Mouse (Mus musculus): Measurements from ENCODE around the gene Gm17617.

Gm17617 gene

DNA sequence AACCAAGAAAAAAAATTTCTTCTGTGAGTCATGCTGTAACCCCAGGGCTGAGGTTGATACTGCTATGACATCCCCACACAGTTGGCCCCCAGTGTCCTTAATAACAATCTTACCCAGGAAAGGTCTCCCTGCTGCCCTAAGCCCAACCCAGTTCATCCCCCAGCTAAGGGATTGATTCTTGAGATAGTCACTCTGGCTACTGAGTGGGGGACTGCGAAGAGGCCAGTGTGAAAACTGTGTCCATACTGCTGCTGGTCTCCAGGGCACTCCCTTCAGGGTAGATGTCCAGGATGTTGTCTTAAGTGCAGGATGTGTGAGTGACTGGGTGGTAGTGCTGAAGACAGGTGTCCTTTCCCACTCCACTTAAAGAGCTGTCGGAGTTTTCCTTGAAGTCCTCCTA lies at the start of gene Gm17617:
Gm17617 (minus strand) TSS at position 101 of the 400 bp plus-strand sequence.
- no peak for DNase-seq (ENCODE audit: low spot score)

GRCm38 (mm10) chr13:55182173-55182894 lies 49.0 kb upstream of the Gm17617 start:
- DNase-seq (ENCODE audit: low spot score), result peak; percentile 63

DNA sequence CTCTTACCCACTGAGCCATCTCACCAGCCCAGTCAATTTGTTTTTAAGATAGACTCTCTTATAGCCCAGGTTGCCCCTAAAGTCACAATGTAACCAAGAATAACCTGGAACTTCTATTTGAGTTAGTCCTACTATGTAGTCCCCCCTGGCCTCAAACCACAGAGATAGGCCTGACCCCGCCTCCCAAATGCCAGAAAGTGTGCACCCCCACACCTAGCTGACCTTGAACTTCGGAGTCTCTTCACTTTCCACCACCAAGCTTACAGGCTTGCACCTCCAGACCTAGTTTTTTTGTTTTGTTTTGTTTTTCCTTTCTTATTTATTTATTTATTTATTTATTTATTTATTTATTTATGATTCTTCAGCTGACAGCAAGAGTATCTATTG lies 48.4 kb upstream of the Gm17617 start:
- no peak for DNase-seq (ENCODE audit: low spot score)

GRCm38 (mm10) chr13:55179591-55179990 lies 46.2 kb upstream of the Gm17617 start:
- no peak for DNase-seq (ENCODE audit: low spot score)

- no peak for DNase-seq (ENCODE audit: low spot score)
These were observed 45.2 kb upstream of the Gm17617 start for GRCm38 (mm10) chr13:55178556-55178955.

- no peak for DNase-seq (ENCODE audit: low spot score)
These were observed 44.7 kb upstream of the Gm17617 start for GRCm38 (mm10) chr13:55177903-55178496.

- no peak for DNase-seq (ENCODE audit: low spot score)
These were observed 42.9 kb upstream of the Gm17617 start for GRCm38 (mm10) chr13:55176265-55176664.

DNA sequence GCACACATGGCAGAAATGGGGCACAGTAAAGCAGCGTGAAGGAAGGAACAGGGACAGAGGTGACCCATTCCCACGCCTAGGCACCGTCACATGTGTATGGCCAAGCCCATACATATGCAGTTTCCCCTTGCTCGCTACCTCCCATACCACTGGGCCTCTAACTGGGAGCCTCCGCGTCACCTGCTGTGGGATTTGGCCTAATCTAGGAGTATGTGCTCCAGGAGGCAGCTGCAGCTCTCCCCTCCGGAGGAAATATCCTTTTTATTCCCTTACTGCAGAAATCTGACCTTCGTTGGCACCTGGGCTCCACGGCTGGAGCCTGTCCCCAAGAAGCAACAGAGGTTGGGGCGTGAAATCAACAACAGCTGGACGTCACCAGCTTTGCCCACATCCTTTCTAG lies 41.0 kb upstream of the Gm17617 start:
- no peak for DNase-seq (ENCODE audit: low spot score)

- DNase-seq (ENCODE audit: low spot score), result no peak
These were observed 39.0 kb upstream of the Gm17617 start for GRCm38 (mm10) chr13:55172336-55172770.

DNA sequence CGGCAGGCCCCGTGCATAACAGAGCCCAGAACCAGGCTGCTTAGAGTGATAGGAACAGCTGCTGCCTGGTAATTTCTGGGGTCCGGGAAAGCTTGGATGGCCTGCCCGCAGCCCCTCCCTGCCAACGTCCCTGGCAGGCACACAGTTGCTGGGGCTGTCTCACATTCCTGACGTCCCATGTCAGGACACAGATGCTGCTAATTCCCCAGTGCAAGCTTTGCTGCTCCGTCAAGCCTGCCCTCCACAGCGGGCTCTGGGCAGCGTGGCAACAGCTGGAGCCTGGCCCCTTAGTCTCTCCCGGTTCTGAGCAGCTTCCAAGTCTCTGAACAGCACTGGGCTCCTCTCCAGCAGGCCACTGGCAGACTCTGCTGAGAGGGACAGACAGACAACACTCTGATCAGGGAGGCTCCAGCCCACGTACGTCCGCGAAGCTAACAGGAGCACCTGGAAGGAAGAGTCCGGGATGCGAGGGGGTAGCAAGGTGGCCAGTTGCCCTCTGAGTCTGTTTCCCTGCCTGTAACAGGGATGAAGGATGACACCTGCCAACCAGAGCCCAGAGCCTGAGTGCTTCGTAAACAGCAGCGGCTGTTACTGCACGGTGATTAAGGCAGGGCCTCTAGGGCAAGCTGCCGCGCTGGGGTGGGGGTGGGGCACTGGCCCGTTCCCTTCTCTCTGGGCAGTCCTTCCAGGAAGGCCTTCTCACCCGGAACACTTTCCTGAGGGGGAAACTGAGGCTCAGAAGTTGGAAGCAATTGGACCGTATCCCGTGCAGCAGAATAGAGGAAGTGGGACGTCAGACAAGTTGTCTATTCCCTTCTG lies 38.4 kb upstream of the Gm17617 start:
- DNase-seq (ENCODE audit: low spot score), result peak; percentile 42

GRCm38 (mm10) chr13:55168958-55169369 lies 35.6 kb upstream of the Gm17617 start:
- peak; percentile 57 for DNase-seq (ENCODE audit: low spot score)

DNA sequence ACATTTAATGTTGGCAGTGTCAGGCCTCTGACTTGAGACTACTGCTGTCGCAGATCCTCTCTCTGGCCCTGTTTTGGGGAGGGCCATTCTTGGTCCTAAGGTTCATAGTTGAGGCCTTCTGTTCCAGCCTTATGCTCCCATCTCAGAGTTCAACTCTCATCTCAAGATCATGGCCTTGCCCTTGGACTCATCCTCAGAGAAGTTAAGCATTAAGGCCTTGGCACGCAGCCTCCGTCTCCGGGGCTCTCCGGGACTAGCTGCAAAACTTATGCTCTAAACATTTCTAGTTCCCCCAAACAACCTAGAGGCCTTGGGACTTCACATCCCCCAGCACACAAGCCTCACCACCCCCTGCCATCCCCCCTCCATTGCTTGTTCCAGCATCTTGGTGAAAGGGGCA lies 34.9 kb upstream of the Gm17617 start:
- no peak for DNase-seq (ENCODE audit: low spot score)

DNA sequence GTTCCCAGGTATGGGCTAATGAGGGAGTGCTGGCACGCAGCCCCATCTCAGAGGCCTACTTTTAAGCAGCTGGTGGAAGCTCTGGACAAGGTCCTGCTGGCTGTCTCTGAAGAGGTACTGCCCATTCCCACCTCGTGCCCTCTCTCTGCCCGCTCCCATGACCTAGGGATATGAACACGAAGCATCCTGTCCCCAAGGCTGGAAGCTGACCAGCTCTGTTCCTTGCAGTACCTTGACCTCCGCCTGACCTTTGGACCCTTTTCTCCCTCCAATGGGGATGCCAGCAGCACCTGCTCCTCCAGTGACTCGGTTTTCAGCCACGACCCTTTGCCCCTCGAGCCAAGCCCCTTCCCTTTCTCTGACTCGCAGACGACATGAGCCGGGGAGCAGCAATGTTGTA lies 34.5 kb upstream of the Gm17617 start:
- DNase-seq (ENCODE audit: low spot score), result no peak

DNA sequence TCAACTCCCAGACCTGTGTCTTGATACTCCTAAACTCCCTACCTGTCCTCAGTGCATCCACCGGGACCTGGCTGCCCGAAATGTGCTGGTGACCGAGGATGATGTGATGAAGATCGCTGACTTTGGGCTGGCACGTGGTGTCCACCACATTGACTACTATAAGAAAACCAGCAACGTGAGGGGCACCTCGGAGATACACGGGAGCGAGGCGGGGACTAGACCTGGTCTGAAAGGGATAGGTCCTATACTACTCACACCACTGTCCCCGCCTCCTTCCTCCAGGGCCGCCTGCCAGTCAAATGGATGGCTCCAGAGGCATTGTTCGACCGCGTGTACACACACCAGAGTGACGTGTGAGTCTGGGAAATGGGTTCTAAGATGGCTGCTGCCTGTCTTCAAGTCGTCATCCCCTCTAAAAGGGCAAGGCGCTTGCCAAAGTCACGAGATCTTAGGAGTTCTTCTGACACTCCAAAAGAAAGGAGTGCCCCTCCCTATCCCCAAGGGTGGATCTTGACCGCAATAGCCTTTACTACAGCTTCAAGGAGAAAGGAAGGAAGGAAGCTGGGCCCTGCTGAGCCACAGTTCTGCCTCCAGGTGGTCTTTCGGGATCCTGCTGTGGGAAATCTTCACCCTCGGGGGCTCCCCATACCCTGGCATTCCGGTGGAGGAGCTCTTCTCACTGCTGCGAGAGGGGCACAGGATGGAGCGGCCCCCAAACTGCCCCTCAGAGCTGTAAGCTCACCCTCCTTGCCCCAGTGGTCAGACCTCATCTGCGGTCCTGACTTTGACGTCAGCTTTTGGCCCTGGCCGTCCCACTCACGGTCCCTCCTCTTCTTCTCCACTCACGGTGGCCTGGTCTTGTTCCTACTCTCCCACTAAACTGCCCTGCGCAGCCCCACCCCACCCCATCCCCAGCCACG lies 33.7 kb upstream of the Gm17617 start:
- no peak for DNase-seq (ENCODE audit: low spot score)

DNA sequence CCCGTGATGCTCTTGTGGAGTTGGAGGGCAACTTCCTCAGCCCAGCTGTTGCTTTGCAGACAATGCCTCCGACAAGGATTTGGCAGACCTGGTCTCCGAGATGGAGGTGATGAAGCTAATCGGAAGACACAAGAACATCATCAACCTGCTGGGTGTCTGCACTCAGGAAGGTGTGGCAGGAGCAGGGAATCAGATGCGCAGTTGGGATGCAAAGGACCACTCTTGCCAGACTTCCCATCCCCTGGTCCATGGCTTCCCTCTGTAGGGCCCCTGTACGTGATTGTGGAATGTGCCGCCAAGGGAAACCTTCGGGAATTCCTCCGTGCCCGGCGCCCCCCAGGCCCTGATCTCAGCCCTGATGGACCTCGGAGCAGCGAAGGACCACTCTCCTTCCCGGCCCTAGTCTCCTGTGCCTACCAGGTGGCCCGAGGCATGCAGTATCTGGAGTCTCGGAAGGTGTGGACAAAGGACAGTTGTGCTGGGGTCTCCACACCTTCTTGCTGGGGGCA lies 32.5 kb upstream of the Gm17617 start:
- no peak for DNase-seq (ENCODE audit: low spot score)

- DNase-seq (ENCODE audit: low spot score), result no peak
These were observed 30.2 kb upstream of the Gm17617 start for GRCm38 (mm10) chr13:55163553-55163952.

- DNase-seq (ENCODE audit: low spot score), result no peak
These were observed 29.0 kb upstream of the Gm17617 start for GRCm38 (mm10) chr13:55162365-55162764.

DNA sequence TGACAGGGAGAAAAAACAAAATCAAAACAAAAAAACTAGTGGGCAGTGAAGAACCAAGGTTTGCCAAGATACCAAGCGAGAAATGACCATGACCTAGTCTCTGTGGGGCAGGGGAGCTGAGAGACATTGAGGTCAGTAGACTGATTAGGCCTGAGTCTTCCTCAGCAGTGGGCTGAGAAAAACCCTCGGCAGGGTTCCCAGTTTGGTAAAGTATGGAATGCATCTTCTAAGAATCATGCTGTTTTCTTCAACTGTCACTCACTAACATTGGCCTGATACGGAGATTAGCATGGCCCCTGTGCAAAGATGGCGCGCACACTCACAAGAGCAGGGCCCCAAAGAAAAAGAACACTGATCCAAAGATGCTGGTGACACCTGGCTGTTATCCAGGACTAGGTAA lies 20.6 kb upstream of the Gm17617 start:
- no peak for DNase-seq (ENCODE audit: low spot score)

DNA sequence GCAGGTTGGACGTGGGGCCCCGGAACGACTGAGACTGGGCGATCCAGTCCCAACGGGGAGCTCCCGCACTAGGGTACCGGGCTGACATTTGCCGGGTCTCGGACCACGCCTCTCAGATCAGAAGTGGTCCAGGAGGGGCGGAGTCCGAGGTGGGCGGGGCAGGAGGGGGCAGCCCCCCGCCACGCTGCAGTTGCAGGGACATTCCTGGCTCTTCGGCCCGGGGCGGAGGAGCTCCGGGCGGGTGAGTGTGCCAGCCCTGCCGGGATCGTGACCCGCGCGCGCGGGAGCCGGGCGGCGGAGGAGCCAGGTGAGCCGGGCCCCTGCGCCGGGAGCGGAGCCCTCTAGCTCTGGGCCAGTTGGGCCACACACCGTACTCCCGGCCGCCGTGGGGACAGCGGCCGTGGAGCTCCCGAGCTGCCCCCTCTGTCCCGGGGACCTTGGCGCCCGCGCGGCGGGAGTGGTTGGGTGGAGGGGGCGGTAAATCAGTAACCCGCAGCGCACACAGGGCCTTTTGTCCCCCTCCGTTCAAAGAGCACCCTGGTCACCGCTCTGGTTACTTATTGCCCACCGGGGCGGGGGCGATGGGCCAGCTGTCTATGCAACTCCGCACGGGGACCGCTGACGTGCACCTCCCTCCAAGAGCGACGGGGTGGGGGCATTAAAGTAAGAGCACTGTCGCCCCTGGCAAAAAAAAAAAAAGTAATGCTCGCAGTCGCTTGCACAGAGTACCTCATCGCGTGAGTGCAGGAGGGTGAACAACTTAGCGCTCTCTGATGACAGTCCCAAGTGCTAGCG lies 19.5 kb upstream of the Gm17617 start, which contains the start of gene Fgfr4:
Fgfr4 (plus strand) TSS at position 20 of the 795 bp plus-strand sequence.
- DNase-seq (ENCODE audit: low spot score), result peak; percentile 59

DNA sequence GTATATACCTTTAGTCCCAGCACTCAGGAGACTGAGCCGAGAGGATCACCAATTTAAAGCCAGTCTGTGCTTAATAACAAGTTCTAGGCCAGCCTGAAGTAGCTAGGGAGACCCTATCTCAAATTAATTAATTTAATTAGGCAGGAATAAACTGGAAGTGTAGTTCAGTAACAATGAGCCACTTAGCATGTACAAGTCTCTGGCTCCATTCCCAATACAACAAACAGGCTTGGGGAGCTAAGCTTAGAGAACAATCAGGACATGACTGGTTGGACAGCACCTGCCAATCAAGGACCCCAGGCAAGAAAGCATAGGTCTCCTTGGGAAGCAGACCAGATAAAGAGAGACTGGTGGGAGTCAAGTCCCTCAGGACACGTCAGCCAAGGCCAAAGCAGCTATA lies 6.9 kb upstream of the Gm17617 start:
- no peak for DNase-seq (ENCODE audit: low spot score)

DNA sequence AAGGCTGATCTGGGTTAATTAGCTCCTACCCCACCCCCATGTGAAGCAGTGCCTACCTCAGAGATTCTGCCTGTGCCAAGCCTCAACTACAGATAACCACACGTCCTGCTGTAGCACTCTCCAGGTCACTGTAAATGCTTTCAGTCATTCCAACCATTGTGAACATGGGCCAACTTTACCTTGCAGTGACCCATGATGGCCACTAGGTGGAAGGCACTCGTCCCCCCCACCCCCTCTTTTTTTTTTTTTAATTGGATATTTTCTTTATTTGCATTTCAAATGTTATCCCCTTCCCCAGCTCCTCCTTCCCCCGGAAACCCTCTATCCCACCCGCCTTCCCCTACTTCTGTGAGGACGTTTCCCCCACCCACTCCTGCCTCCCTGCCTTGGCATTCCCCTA lies 2.0 kb upstream of the Gm17617 start:
- no peak for DNase-seq (ENCODE audit: low spot score)
